Comparison of ENCODE assay signal across 14 mouse cellular contexts in genomic region chr13:70862162-70862908, GRCm38 (mm10). TPM values are rescaled to one million over a fixed set of nuclear protein-coding genes. Genes with fewer than 3 reads are reported as not detected.
DNase-seq lines count a peak whose midpoint lies in the region; TF ChIP-seq lines count a peak whose summit lies in the region.
"Had no signal": no experiment of that assay in that cellular context is flagged by ENCODE, and none has a peak within 500 bp of the region (broad histone marks: within the 10 kb centered on the region; RNA-seq: fewer than 3 reads in every experiment).

No protein-coding gene starts in this region.

- H3K4me1 ChIP-seq in limb, embryonic 10.5 days = no peaks in the 10 kb centered on the region

- peak; percentile 61 for DNase-seq in heart, adult 11 months
- DNase-seq in heart, postnatal 25 days (ENCODE audit: low spot score) = no peak
- no peak for DNase-seq in layer of hippocampus, adult 2 months (ENCODE audit: low spot score in 2 of 2)
- no peak for DNase-seq in layer of hippocampus, postnatal 36 days
- peak; percentile 14 for DNase-seq in NIH3T3 (ENCODE audit: low read depth)
- peak; percentile 25 for DNase-seq in limb, embryonic 10.5 days (ENCODE audit: low spot score)
- no peak for DNase-seq in gastrocnemius, adult 8-10 months (ENCODE audit: low spot score in 2 of 2)
- DNase-seq: embryo, embryonic 11 days; liver had no signal

- no peaks in the 10 kb centered on the region for H3K9me3 ChIP-seq in limb, embryonic 10.5 days (replicated peaks)

- H3K27me3 ChIP-seq in limb, embryonic 10.5 days (ENCODE audit: low read depth, poor library complexity, severe bottlenecking) = no peaks in the 10 kb centered on the region

- H3K4me3 ChIP-seq in layer of hippocampus, adult 2 months = no peak overlapping the region
- no peak overlapping the region for H3K4me3 ChIP-seq in limb, embryonic 10.5 days

- no peaks in the 10 kb centered on the region for H3K36me3 ChIP-seq in limb, embryonic 10.5 days

- WGBS in limb, embryonic 10.5 days = 54% methylated on average over 7 of the region's 8 CpGs

- intact Hi-C loops in heart, postnatal 25 days (cut with DNase I) = no loop called here

- no peak overlapping the region for H3K27ac ChIP-seq in layer of hippocampus, adult 2 months
- H3K27ac ChIP-seq in limb, embryonic 10.5 days = no peak overlapping the region

- 0 out of 2 replicates have a peak, but pooled peaks have one; percentile 2 for TF ChIP-seq CTCF in layer of hippocampus, adult 2 months (conservative IDR thresholded peaks at IDR 0.05)

RNA-seq across cellular contexts. Expression of gene Adamts16, which starts 20.7 kb away (rescaled TPM):
- total RNA-seq in heart, postnatal 25 days (2021) = not detected
- total RNA-seq in layer of hippocampus, adult 2 months (2021) = 1 to 10 TPM; 2.4 TPM
- 1 to 10 TPM; 1.9 to 2.2 TPM for total RNA-seq in layer of hippocampus, postnatal 36 days (2021)
- polyA plus RNA-seq in limb, embryonic 10.5 days (2016; fragmentation: Nextera tagmentation; extraction: Ambion mirVana) = 1.5 and 1.9 TPM in 2 replicates
- total RNA-seq in gastrocnemius, adult 8-10 months (2022) = under 1 TPM in 3 of 4 experiments, not detected in 1; 0.17 to 0.20 (median 0.19) TPM
- total RNA-seq: granulocyte monocyte progenitor cell, adult 5-6 weeks; heart, postnatal 36 days; MEL; monocyte, adult 5-6 weeks; neutrophil, adult 5-6 weeks had no signal

Comparison
In these comparisons a context has a peak if more than half of its experiments do, and no peak if none do; other contexts are left out.
1. DNase-seq: peak in heart, adult 11 months (single experiment), NIH3T3 (single experiment) and limb, embryonic 10.5 days (single experiment); none in heart, postnatal 25 days (single experiment), layer of hippocampus, adult 2 months (0 of 2), layer of hippocampus, postnatal 36 days (0 of 2) and gastrocnemius, adult 8-10 months (0 of 2).